Mouse (Mus musculus) heart, adult 2 months (tissue): ENCODE measurements at regions not wholly inside any gene's neighbourhood (a gene's known extent, or its start where the extent isn't known, plus 50 kb on each side); places are given as distances from the start of the nearest gene placed in this dataset.

Experiments
- DNase-seq, 2 experiments: peaks; one replicate each; pipeline ENCODE4 v3.0.0; 2021
- H3K27ac ChIP-seq: fragments of 200-600 bp; 2 replicates; pipeline ENCODE4 v1.8.1; 2022
- H3K27me3 ChIP-seq: fragments of 200-500 bp; 2 replicates; pipeline ENCODE4 v1.6.1; 2012; ENCODE audit warnings: mild to moderate bottlenecking, low read length, inconsistent platforms, mixed read lengths; ENCODE audit not compliant: control insufficient read depth, insufficient read depth
- H3K36me3 ChIP-seq: fragments of 200-500 bp; 2 replicates; pipeline ENCODE4 v1.6.1; 2012; ENCODE audit warnings: low read length, inconsistent platforms; ENCODE audit not compliant: control insufficient read depth, insufficient read depth
- H3K4me1 ChIP-seq: fragments of 200-500 bp; 2 replicates; pipeline ENCODE4 v1.6.1; 2011; ENCODE audit warnings: low read length; ENCODE audit not compliant: control insufficient read depth, insufficient read depth
- H3K4me3 ChIP-seq: fragments of 200-600 bp; 2 replicates; pipeline ENCODE4 v1.8.1; 2022
- H3K79me2 ChIP-seq: fragments of 200-500 bp; replicated peaks from 2 replicates; pipeline ENCODE4 v1.6.1; 2012; ENCODE audit warnings: mild to moderate bottlenecking, inconsistent platforms, low read length, moderate library complexity, mixed read lengths; ENCODE audit not compliant: control insufficient read depth, insufficient read depth
- H3K9ac ChIP-seq: fragments of 200-500 bp; 2 replicates; pipeline ENCODE4 v1.6.1; 2012; ENCODE audit warnings: low read depth, mild to moderate bottlenecking, control low read depth, inconsistent platforms, low read length, mixed read lengths
- CTCF ChIP-seq: fragments of 200-600 bp; IDR thresholded peaks from 2 replicates; pipeline ENCODE4 v1.8.1; 2022; ENCODE audit warnings: antibody characterized with exemption, mild to moderate bottlenecking, moderate library complexity
- EP300 ChIP-seq: fragments of 200-500 bp; IDR thresholded peaks from 2 replicates; pipeline ENCODE4 v1.6.1; 2011; ENCODE audit warnings: low read depth, low read length, control low read depth; ENCODE audit not compliant: insufficient read depth
- POLR2A ChIP-seq: fragments of 200-500 bp; IDR thresholded peaks from 2 replicates; pipeline ENCODE4 v1.6.1; 2011; ENCODE audit warnings: mild to moderate bottlenecking, low read depth, low read length, control low read depth; ENCODE audit not compliant: insufficient read depth
- WGBS: fragments of 180-500 bp; shearing (Covaris S2); methylation state at CpG from one replicate; pipeline ENCODE4 v1.1.7; 2018; 5-methylcytosine and 5-hydroxymethylcytosine counted together
- intact Hi-C: fragments of 180-260 bp; cut with DNase I; formaldehyde crosslinking; loops from one replicate; pipeline ENCODE4 v1.15.1; 2025

- Histone ChIP-seq H3K27ac (no peak overlapping the region), H3K4me1 (no peaks in the 10 kb centered on the region; the same call in 1 of the 2 replicates), H3K79me2 (no peaks in the 10 kb centered on the region), H3K36me3 (no peaks in the 10 kb centered on the region), H3K4me3 (no peak overlapping the region), H3K9ac (no peak overlapping the region), H3K27me3 (no peaks in the 10 kb centered on the region)
- 64% methylated on average over 6 of the region's 6 CpGs for WGBS
- DNase-seq: no peak
- TF ChIP-seq CTCF (no peak), EP300 (no peak), POLR2A (no peak)
- intact Hi-C loops: no loop called here
These were observed 99.2 kb upstream of the Jarid2 start for GRCm38 (mm10) chr13:44630061-44630460.

- WGBS: 57% methylated on average over 11 of the region's 11 CpGs
- Histone ChIP-seq H3K9ac (no peak overlapping the region), H3K4me3 (no peak overlapping the region), H3K4me1 (peaks cover 2% of the 10 kb centered on the region; the same call in 1 of the 2 replicates), H3K27ac (no peak overlapping the region), H3K79me2 (no peaks in the 10 kb centered on the region), H3K27me3 (no peaks in the 10 kb centered on the region), H3K36me3 (no peaks in the 10 kb centered on the region)
- DNase-seq: no peak
- intact Hi-C loops: no loop called here
- TF ChIP-seq POLR2A: no peak
These were observed 94.7 kb upstream of the Jarid2 start for GRCm38 (mm10) chr13:44634616-44635015.

- Histone ChIP-seq H3K4me3 (no peak overlapping the region), H3K9ac (no peak overlapping the region), H3K4me1 (peaks cover 2% of the 10 kb centered on the region; the same call in 1 of the 2 replicates), H3K36me3 (no peaks in the 10 kb centered on the region), H3K27ac (no peak overlapping the region), H3K79me2 (no peaks in the 10 kb centered on the region), H3K27me3 (no peaks in the 10 kb centered on the region)
- 41% methylated on average over 9 of the region's 12 CpGs for WGBS
- intact Hi-C loops: no loop called here
- no peak for DNase-seq
- TF ChIP-seq POLR2A: no peak
- no peak for TF ChIP-seq CTCF
- no peak for TF ChIP-seq EP300
These were observed 93.9 kb upstream of the Jarid2 start for GRCm38 (mm10) chr13:44635221-44636007.

GRCm38 (mm10) chr13:44636008-44636335 is 93.3 kb upstream of the Jarid2 start:
- no peak for DNase-seq
- Histone ChIP-seq H3K9ac (no peak overlapping the region), H3K36me3 (no peaks in the 10 kb centered on the region), H3K79me2 (no peaks in the 10 kb centered on the region), H3K4me3 (no peak overlapping the region), H3K4me1 (peaks cover 2% of the 10 kb centered on the region; the same call in 1 of the 2 replicates), H3K27me3 (no peaks in the 10 kb centered on the region), H3K27ac (no peak overlapping the region)
- no peak for TF ChIP-seq EP300
- TF ChIP-seq CTCF: no peak
- no peak for TF ChIP-seq POLR2A
- intact Hi-C loops: no loop called here
- WGBS: 79% methylated on average over 2 of the region's 2 CpGs

GRCm38 (mm10) chr13:44642361-44642760 is 86.9 kb upstream of the Jarid2 start:
- no peaks in the 10 kb centered on the region for H3K36me3 ChIP-seq
- no peaks in the 10 kb centered on the region for H3K4me1 ChIP-seq
- intact Hi-C loops: no loop called here
- no peak overlapping the region for H3K9ac ChIP-seq
- TF ChIP-seq POLR2A (no peak), CTCF (no peak), EP300 (no peak)
- H3K27ac ChIP-seq: no peak overlapping the region
- no peak overlapping the region for H3K4me3 ChIP-seq
- H3K79me2 ChIP-seq: no peaks in the 10 kb centered on the region
- 58% methylated on average over 7 of the region's 7 CpGs for WGBS
- DNase-seq: no peak
- no peaks in the 10 kb centered on the region for H3K27me3 ChIP-seq

GRCm38 (mm10) chr13:44650052-44650451 is 79.2 kb upstream of the Jarid2 start:
- Histone ChIP-seq H3K36me3 (no peaks in the 10 kb centered on the region), H3K79me2 (no peaks in the 10 kb centered on the region), H3K27me3 (no peaks in the 10 kb centered on the region), H3K27ac (no peak overlapping the region), H3K4me3 (no peak overlapping the region), H3K4me1 (no peaks in the 10 kb centered on the region), H3K9ac (no peak overlapping the region)
- 75% methylated on average over 13 of the region's 13 CpGs for WGBS
- intact Hi-C loops: no loop called here
- TF ChIP-seq EP300 (no peak), POLR2A (no peak), CTCF (no peak)
- DNase-seq: no peak
